Mouse (Mus musculus) small intestine, adult 2 months (tissue): ENCODE data around the gene Adra2c. TPM values are rescaled to one million over a fixed set of nuclear protein-coding genes. Genes with fewer than 3 reads are reported as not detected.
A peak's percentile ranks its signal among the peaks of the same experiment; 100 is the strongest.

Source experiments
- H3K27ac ChIP-seq: fragments of 200-500 bp; 2 replicates; pipeline ENCODE4 v1.5.1; 2012; ENCODE audit warnings: low read depth, low read length, control low read depth, inconsistent platforms; ENCODE audit not compliant: insufficient read depth
- H3K27me3 ChIP-seq: fragments of 200-500 bp; 2 replicates; pipeline ENCODE4 v1.6.1; 2012; ENCODE audit warnings: mild to moderate bottlenecking, moderate library complexity, low read length, inconsistent platforms; ENCODE audit not compliant: control insufficient read depth, insufficient read depth
- H3K36me3 ChIP-seq: fragments of 200-500 bp; 2 replicates; pipeline ENCODE4 v1.6.1; 2012; ENCODE audit warnings: mild to moderate bottlenecking, low read length, control low read depth, inconsistent platforms; ENCODE audit not compliant: control insufficient read depth, insufficient read depth
- H3K4me1 ChIP-seq: fragments of 200-500 bp; 2 replicates; pipeline ENCODE4 v1.6.1; 2012; ENCODE audit warnings: low read length, inconsistent platforms, mixed read lengths; ENCODE audit not compliant: control insufficient read depth, insufficient read depth, insufficient read length
- H3K4me3 ChIP-seq: fragments of 200-500 bp; 2 replicates; pipeline ENCODE4 v1.5.1; 2012; ENCODE audit warnings: low read depth, mild to moderate bottlenecking, control low read depth, inconsistent platforms, low read length, moderate library complexity
- CTCF ChIP-seq: fragments of 200-500 bp; IDR thresholded peaks from 2 replicates; pipeline ENCODE4 v1.5.1; 2012; ENCODE audit warnings: low read depth, mild to moderate bottlenecking, control low read depth, inconsistent platforms, low read length, moderate library complexity, mixed read lengths; ENCODE audit not compliant: insufficient replicate concordance, insufficient read length; ENCODE audit errors: extremely low read depth
- POLR2A ChIP-seq: fragments of 200-500 bp; IDR thresholded peaks from 2 replicates; pipeline ENCODE4 v1.6.1; 2012; ENCODE audit warnings: low read depth, mild to moderate bottlenecking, control low read depth, inconsistent platforms, low read length, moderate library complexity
- WGBS: fragments of 180-500 bp; shearing (Covaris S2); methylation state at CpG from one replicate; pipeline ENCODE4 v1.1.7; 2018; 5-methylcytosine and 5-hydroxymethylcytosine counted together
- polyA plus RNA-seq: library from polyadenylated mRNA; depleted of rRNA; stranded (reverse); fragments of >200 nt; gene quantifications from 2 replicates; pipeline ENCODE4 v1.2.3, GENCODE M21; 2012

The Adra2c gene
- polyA plus RNA-seq, 1 experiment, result 1.7 TPM

DNA sequence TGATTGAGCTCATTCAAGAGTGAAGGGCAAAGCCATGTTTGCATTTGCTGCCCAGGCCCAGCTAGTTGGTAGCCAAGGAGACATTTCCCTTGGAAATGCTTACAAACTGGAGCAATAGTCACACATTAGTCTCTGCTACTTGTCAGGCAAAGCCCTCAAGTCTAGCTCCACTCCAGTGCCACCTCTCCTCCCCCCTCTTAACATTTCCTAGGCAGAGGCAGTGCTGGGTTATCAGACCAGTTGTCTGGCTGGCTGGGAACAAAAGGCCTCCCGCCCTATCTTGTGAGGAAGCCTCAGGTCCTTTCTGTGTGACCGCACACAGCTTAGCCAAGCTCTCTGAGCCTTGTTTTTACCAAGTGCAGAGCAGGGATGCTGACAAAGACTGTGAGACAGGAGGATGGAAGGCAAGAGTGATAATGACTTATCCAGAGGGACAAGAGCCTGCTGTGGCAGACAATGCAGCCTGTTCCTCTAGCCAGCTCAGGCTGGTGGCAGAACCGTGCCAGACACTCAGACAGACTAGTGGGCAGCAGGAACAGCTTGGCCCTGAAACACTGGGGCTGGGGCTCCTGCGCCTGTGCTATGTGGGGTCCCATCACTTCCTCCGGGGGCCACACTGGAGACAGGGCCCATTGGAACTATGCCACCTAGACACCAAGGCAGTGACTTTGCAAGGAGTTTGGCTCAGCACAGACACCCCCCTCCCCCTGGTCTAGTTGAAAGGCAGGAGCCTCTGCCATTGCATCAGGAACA lies 23.0 kb upstream of the Adra2c start:
- Histone ChIP-seq H3K4me1 (no peaks in the 10 kb centered on the region), H3K36me3 (no peaks in the 10 kb centered on the region), H3K4me3 (no peak overlapping the region), H3K27me3 (no peaks in the 10 kb centered on the region), H3K27ac (no peak overlapping the region)
- TF ChIP-seq POLR2A (no peak), CTCF (no peak)
- 66% methylated on average over 5 of the region's 5 CpGs for WGBS

DNA sequence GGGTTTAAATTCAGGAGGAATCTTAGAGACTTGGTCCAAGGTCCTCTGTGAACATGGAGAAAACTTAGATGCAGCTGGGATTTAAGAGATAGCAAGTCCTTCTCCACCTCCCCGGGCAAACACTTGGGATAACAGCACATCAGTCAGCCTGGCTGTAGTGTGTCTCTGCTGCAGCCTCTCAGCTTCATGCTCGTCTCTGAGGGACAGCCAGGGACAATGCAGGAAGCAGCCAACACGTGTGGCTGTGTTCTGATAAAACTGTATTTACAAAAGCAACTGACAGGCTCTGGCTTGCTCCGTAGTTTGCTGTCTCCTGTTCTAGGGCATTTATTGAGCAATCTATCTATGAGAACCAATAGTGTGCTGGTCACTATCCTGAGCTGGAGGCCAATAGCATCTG lies 14.4 kb upstream of the Adra2c start:
- TF ChIP-seq POLR2A (no peak), CTCF (no peak)
- 8% methylated on average over 4 of the region's 4 CpGs for WGBS
- no peaks in the 10 kb centered on the region for H3K36me3 ChIP-seq
- no peaks in the 10 kb centered on the region for H3K27me3 ChIP-seq
- no peak overlapping the region for H3K27ac ChIP-seq
- H3K4me3 ChIP-seq, result no peak overlapping the region
- H3K4me1 ChIP-seq, result peaks cover 6% of the 10 kb centered on the region; the same call in 1 of the 2 replicates

GRCm38 (mm10) chr5:35267486-35267885 lies 10.6 kb upstream of the Adra2c start:
- 55% methylated on average over 7 of the region's 7 CpGs for WGBS
- H3K36me3 ChIP-seq, result no peaks in the 10 kb centered on the region
- no peaks in the 10 kb centered on the region for H3K27me3 ChIP-seq
- H3K4me1 ChIP-seq, result peaks cover 6% of the 10 kb centered on the region; the same call in 1 of the 2 replicates
- H3K27ac ChIP-seq, result no peak overlapping the region
- TF ChIP-seq POLR2A (no peak), CTCF (no peak)
- H3K4me3 ChIP-seq, result no peak overlapping the region

- WGBS, result 70% methylated on average over 11 of the region's 11 CpGs
- H3K4me3 ChIP-seq, result no peak overlapping the region
- no peak for TF ChIP-seq POLR2A
- TF ChIP-seq CTCF, result no peak
- no peak overlapping the region for H3K27ac ChIP-seq
- H3K4me1 ChIP-seq, result no peaks in the 10 kb centered on the region
- H3K27me3 ChIP-seq, result peaks cover 17% of the 10 kb centered on the region
- no peaks in the 10 kb centered on the region for H3K36me3 ChIP-seq
These were observed 2.8 kb upstream of the Adra2c start for GRCm38 (mm10) chr5:35275356-35275755.

DNA sequence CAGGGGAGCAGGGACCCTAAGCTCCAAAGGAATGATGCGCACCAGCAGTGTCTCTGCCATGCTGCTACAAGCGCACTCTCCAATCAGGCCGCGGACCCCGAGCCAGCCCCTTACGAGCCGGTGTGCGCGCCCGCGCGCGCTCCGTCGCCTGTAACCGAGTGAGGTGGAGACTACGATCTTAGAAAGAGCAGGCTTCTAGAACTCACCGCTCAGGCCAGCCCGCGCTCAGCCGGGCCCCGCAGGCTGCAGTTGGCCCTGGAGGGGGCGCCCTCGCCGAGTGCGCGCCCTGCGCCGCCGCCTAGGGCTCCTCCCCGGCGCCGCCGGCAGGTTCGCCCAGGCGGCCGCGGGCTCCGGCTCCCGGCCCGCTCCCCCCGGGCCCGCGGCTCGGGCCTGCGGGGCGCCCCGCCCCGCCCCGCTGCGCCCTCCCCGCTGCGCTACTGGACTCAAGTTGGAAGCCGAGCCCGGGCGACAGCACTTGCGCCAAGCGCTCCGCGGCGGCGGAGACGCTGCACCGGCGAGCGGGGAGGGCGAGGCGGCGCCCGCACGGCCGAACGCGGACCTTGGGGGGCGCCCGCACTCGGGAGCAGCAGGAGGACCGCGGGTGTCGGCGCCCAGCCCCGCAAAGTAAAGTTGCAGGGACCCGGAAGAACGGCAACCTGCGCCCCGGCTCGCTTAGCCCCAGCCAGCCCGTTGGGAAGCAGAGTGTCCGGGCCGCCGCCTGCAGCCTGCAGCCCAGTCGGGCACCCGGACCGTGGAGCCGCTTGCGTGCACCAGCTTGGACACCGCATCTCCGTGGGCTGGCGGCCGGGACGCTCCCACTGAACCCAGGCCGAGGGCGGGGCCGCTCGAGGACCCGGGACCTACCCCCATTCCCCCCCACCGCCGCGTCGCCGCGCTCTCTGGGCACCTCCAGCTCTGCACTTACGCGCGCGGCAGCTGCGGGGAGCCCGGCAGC lies 899 bp downstream of the Adra2c start:
- Histone ChIP-seq H3K4me3 (peak overlapping the region; percentile 49), H3K27ac (no peak overlapping the region), H3K27me3 (peaks cover 23% of the 10 kb centered on the region), H3K4me1 (no peaks in the 10 kb centered on the region), H3K36me3 (no peaks in the 10 kb centered on the region)
- no peak for TF ChIP-seq CTCF
- TF ChIP-seq POLR2A, result no peak
- WGBS, result 2% methylated on average over 117 of the region's 118 CpGs

GRCm38 (mm10) chr5:35279696-35280001 lies 1.5 kb downstream of the Adra2c start:
- H3K4me1 ChIP-seq, result no peaks in the 10 kb centered on the region
- WGBS, result 1% methylated on average over 49 of the region's 49 CpGs
- H3K27me3 ChIP-seq, result peaks cover 23% of the 10 kb centered on the region
- no peak overlapping the region for H3K27ac ChIP-seq
- no peaks in the 10 kb centered on the region for H3K36me3 ChIP-seq
- TF ChIP-seq POLR2A, result no peak
- TF ChIP-seq CTCF, result no peak
- H3K4me3 ChIP-seq, result peak overlapping the region; percentile 49

- no peak for TF ChIP-seq POLR2A
- TF ChIP-seq CTCF, result no peak
- 5% methylated on average over 75 of the region's 75 CpGs for WGBS
- H3K36me3 ChIP-seq, result no peaks in the 10 kb centered on the region
- peak overlapping the region; percentile 49; the same call in 1 of the 2 replicates for H3K4me3 ChIP-seq
- H3K27ac ChIP-seq, result no peak overlapping the region
- H3K4me1 ChIP-seq, result no peaks in the 10 kb centered on the region
- H3K27me3 ChIP-seq, result peaks cover 23% of the 10 kb centered on the region
These were observed 2.1 kb downstream of the Adra2c start for GRCm38 (mm10) chr5:35280002-35280782.
